Mouse (Mus musculus) adrenal gland, adult 18-20 months (tissue): Measurements from ENCODE around the gene Arhgef2. TPM values are rescaled to one million over a fixed set of nuclear protein-coding genes. Genes with fewer than 3 reads are reported as not detected.
A peak's percentile ranks its signal among the peaks of the same experiment; 100 is the strongest.

ENCODE experiments used
- DNase-seq, 2 experiments: peaks; one replicate each; pipeline ENCODE4 v3.0.0; 2021 to 2022; ENCODE audit warnings: low spot score in 2 of 2
- total RNA-seq, 2 experiments: library from RNA; stranded (reverse); gene quantifications; 1 replicate in 1 of 2; 2 replicates in 1 of 2; pipeline ENCODE4 v1.2.3; 2021

The Arhgef2 gene
- total RNA-seq, 2 experiments from 2014 or later: 19.4 to 27.0 TPM

DNA sequence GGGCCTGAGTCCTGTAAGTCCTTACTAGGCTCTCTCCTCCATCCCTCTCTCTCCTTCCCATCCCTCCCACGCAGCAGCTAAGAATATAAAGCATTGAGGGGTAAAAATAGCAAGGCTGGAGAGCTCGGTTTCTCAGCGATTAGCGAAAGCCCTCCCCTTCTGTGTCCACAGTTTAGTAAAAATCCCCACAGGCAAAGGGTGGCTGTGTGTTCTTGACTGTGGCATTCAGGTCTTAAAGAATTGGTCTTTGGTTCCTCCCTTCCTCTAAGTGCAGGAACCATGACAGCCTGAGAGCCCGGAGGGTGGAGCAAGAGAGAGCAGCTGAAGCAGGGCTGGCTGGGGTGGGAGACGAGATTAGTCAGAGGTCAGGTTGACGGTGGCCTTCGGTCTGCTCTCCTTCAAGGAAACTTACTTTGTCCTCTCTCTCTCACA, 30.8 kb downstream of the Arhgef2 start:
- DNase-seq: no peak

DNA sequence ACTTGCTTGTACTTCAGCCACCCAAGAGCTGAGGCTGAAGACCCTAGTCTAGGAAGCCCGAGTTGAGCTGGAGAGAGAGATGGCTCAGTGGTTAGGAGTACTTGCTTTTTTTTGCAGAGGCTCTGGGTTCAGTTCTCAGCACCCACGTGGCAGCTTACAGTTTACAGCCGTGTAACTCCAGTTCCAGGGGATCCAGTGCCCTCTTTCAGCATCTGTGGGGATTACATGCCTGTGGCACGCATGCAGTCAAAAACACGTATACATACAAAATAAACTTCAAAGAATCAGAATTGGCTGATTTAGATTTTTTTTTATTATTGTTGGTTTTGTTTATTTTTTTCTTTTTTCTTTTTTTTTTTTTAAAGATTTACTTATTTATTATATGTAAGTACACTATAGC, 31.4 kb downstream of the Arhgef2 start:
- no peak for DNase-seq

DNA sequence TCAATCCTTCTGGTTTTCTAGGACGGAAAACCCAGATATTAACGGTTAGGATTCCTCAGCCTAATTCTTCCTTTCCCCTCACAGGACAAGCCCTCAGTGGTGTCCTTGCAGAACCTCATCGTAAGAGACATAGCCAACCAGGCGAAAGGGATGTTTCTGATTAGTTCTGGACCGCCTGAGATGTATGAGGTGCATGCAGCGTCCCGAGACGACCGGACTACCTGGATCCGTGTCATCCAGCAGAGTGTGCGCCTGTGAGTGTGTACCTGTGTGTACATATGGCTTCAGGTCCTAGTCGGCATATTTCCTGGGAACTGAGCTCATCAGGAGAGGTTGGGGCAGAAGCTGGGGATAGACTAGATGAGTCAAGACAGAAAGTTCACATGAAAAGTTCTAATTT, 33.5 kb downstream of the Arhgef2 start:
- no peak for DNase-seq

DNA sequence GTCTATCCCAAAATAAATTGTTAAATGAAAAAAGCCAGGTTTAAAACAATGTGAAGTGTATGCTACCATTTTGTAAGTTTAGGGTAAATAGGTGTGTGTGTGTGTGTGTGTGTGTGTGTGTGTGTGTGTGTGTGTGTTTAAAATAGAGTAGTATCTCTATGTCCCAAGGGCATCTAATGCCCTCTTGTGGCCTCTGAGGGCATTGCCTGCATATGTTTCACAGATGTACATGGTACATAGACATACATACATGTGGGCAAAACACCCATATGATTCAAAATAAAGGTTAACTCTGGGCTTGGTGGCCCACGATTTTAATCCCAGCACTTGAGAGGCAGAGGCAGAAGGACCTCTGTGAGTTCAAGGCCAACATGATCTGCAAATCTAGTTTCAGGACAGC, 34.9 kb downstream of the Arhgef2 start:
- DNase-seq: peak; percentile 38 to 59

DNA sequence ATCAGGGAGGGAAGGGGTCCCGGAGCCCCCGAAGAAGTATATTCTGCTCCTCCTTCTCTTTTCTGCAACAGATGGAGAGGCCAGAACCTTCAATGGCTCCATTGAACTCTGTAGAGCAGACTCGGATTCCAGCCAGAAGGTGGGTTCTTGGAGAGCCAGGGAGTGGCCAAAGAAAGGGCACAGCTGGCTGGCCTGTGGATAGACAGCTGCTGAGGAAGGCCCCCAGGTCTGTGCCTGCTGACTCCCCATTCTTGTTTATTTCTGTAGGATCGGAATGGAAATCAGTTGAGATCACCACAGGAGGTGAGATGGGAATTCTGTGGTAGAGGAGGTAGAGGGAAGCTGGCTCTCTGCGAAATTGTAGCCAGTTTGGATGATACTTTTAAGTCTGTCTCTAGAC, 37.3 kb downstream of the Arhgef2 start:
- no peak for DNase-seq

DNA sequence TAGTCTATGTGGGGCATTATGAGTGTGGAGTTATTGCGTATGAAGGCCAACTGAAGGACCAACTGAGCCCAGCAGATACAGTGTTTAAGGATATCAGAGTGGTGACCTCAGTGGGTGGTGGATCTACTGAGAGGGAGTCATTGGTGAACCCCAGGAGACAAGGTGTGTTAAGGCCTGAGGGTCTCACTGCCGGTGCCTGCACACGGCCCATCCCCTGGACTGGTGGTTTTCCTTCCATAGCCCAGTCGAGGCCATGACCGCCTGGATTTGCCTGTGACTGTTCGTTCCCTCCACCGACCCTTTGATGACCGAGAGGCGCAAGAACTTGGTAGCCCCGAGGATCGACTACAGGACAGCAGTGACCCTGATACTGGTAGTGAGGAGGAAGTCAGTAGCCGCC, 40.2 kb downstream of the Arhgef2 start:
- DNase-seq: no peak

DNA sequence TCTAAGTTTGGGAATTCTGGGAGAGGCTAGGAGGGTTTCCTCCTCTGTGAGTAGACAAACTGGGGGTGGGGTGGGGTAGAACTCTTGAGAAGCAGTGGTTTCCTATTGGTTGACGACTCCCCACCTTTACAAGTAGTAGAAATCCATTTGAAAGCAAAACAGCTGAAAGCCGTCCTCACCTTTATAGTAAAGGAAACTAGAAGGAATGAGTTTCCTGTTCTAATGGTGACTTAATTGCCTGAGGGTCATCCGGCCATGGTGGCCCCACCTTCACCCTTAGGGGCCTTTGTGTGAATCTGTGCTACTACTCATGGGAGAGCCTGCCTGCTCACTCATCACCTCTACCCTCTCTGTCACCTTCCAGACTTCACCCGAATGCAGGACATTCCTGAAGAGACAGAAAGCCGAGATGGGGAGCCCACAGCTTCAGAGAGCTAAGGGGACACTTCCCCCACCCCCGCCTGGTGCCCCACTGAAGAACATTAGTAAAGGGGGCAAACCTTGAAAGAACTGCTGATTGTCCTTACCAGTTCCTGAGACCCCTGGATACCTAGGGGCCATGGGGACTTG, 40.7 kb downstream of the Arhgef2 start:
- no peak for DNase-seq

DNA sequence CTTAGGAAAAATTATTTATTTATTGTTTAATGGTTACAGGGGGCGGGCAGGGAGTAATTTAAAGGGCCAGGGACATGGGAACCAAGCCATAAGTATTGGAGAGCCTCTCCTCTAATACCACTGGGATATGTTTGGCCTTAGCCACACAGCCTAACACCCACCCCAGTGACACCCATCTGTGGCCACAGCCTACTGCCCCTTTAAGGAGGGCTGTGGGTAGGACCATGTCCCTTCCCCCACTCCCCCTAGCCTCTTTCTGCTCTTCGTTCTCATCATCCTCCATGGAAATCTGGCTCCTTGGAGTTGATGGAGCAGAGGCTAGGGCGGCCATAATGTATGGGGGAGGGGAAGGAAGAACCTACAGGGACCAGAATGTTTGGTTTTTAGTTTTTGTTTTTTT, 41.3 kb downstream of the Arhgef2 start:
- no peak for DNase-seq

DNA sequence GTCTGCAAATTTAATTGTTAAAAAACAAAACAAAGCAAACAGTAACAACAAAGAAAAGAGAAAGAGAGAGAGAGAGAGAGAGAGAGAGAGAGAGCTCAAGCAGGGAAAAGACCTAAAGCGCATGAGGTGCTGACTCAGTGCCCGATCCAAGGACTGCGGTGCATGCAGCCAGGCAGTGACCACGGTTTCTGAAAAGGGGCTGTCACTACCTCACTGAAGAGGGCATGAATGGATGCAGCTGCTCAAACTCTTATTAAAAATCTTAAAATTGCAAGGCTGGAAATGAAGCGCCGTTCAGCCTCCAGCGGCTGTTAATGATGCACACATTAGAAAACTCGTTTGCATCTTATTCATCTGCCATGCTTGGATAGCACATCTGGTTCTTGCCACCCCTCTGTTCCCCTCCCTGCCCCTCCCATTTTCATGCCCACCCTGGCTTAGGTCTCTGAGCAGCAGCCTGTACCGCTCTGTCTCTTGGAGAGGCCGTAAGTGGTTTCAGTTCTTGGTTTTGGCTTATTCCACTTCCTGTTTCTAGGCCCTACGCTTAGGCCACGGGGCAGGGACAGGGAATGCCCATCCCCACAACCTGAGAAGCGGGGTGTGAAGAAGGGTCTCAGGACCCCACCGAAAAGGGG, 42.1 kb downstream of the Arhgef2 start:
- DNase-seq: no peak

DNA sequence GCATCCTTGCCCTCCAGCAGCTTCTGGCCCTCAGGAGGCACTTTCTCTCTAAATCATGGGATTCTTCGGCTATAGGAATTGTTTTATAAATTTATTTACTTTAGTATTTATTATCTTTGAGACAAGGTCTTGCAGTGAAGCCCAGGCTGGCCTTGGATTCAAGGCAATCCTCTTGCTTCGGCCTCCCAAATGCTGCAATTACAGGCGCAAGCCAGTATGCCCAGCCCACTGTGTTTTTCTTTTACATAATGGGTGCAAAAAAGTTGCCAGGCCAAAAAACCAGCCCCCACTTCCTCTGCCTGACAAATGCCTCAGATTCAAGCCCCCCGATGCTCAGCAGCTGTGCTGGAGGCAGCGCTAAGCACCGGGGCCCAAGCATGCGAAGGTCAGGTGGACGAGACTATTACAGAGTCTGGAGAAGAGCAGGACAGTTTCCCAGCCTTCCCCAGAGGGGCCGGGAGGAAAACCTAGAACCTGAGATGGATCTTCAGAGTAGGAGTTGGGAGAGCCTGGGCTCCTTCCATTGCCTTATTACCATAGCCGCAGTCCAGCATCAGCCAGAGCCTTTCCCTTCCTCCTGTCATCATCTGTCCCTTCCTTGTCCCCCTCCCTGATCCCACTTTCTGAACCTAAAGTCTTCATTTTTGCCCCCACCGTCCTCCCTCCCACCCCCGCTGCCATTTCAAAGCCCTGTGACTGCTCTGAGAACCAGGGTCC, 42.8 kb downstream of the Arhgef2 start:
- DNase-seq: no peak

DNA sequence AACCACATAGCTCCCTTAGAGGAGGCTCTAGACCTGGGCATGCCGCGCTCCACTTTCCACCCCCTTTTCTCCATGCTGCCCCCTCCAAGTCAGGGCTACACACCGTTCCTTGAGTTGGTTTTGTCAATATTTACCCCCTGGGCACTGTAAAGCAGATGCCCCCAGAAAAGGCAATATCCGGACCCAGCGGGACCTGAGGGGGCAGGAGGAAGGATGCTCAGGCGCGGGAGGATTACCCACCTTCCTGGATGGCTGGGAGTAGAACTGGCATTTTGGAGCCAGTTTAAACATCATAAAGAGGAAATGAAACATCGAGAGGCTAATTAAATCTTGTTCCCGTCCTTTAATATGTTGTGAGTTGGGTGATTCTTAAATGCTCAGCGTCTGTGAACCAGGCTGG, 43.4 kb downstream of the Arhgef2 start:
- DNase-seq: no peak

DNA sequence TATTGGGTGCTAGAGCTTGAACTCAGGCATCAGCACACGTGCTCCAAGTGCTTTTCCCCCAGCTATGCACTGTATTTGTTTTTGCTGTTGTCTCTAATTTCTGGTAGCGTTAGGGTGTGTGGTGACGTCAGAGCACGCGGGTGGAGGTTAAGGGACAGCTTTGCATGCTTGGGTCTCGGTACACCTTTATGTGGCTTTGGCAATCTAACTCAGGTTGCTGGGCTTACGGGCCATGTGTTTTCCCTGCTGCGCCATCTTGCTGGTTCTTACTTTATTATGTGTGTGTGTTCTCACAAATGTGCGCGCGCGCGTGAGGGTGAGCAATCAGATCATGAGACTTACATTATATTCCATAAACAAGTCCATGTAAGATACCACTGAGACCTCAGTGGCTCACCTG, 44.2 kb downstream of the Arhgef2 start:
- no peak for DNase-seq

DNA sequence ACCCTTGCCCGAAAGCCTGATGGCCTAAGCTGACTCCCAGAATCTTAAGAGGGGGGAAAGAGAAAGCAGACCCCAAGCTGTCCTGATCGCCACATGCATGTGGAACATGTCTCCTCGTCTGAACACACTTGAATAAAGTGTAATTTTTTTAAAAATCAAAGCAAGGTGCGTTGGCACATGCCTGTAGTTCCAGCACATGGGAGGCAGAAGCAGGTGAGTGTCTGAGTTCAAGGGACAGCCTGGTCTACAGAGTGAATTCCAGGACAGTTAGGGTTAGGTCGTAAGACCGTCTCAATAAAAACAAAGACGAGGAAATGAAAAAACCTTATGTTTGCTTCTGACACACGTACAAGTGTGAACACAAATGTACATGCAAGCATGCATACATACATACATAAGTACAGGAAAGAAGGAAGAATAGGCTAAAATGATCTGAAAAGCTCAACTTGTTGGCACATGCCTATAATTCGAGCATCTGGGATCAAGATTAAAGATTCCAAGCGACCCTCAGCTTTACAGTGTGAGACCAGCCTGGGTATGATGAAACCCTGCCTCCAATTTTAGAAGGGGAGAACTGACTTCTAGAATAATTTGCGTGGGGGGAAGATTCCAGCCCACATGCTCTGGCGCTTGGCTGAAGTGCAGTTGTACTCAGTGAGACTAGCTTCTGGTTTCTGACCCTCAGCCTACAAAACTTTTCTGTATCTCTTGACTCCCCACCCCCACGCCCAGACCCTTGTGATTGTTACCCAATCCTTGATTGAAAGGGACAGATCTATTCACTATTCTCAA, 45.1 kb downstream of the Arhgef2 start:
- DNase-seq: no peak

DNA sequence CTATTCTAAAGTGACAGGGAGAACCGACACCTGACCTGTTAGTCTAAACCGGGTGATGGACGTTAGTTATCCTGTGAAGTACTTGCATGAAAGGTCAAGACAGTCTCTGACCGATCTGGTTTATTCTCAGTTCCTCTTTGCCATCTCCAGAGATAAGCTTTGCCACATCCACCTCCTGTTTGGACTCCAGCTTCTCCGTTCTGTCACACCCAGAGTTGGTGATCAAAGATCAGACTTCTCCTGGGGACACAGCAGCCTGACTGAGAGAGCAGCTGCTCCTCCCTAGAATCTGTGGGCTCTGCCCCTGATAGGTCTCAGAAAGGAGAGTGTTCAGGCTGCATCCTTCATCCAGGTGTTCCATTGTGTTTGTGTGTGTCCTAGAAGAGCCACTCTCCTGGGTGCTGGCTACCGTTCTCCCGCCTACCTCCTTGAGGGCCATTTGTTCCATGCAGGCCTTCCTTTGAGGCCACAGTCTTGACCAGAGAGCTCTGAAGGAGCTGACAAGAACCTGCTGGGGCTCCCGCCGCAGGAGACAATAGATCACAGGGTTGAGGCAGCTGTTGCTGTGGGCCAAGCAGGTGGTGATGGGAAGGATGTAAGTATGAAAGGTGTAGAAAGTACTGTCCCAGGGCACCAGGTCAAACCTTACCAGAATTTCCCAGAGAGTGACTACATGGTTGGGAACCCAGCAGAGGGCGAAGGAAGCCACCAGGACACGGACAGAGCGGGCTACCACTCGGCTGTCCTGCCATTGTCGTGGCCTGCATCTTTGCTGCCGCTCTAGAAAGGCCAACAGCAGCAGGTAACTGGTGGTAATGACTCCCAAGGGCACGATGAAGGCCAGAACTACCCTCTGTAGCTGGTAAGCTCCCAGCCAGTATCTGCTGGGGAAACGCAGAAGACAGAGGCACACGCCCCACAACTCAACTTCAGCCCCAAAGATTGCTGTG, 46.2 kb downstream of the Arhgef2 start:
- DNase-seq: no peak

DNA sequence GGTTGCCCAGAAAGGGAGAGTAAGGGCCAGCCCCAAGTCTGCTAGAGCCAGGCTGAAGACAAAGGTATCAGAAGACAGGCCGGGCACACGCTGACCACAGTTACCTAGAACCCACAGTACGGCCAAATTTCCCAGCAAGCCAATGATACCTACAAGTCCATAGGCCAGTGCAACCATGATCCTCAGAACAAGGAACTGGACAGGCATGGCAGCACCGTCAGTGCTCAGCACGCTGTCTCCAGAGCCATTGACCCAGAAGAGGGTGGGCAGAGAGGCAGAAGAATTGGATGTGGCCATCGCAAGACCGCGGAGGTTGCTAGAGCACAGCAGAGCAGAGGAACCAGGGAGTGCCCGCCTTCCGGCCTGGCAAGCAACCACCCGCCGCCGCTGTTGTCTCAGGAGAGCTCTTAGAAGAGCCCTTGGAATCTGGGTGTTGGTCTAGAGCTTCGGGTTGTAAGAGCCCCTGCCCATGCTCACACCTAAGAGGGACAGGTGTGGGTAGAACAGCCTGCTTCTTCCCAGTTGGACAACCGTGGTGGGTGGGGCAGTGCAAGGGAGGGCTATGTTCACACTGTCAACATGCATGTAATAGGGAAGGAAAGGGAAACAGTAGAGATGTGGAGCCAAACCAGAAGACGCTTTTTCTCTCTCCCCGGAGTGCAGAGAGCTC, 47.2 kb downstream of the Arhgef2 start, which contains the start of gene Rxfp4:
Gene Rxfp4 (minus strand): TSS at position 297 of the 670 bp plus-strand sequence.
- peak in 1 of 2 experiments; percentile 17 for DNase-seq

DNA sequence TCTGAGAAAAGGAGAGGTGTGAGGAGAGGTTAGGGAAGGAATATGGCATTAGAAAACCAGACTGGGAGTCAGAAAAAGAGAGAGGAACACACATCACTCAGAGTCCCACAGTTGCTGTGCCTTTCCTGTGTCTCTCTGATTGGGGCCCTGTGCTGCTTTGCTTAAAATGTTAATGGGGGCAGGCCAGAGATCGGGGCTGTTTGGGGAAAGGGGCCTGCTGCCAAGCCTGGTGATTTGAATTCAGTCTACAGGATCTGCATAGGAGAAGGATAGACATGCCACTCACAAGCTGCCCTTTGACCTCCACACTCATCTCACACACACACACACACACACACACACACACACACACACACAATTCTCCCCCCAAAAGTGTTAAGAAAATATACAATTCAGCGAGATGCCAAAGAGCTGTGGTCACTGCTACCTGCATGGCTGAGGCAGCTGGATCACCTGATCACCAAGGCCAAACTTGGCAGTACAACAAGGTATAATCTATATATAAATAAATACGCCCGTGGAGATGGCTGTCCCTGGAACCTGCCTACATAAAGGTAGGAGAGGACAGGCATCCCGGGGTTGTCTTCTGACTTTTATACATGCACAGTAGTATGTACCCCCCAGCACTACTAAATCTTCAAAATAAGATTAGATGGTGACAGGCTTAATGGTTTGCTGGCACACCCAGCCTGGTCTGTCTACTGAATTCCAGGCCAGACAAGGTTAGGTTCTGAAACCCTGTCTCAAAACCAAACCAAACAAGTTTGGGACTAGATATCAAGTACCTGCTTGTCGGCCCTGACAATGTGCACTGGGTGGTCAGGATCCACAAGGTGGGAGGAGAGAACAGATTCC, 48.0 kb downstream of the Arhgef2 start:
- peak in 1 of 2 experiments; percentile 12 for DNase-seq

DNA sequence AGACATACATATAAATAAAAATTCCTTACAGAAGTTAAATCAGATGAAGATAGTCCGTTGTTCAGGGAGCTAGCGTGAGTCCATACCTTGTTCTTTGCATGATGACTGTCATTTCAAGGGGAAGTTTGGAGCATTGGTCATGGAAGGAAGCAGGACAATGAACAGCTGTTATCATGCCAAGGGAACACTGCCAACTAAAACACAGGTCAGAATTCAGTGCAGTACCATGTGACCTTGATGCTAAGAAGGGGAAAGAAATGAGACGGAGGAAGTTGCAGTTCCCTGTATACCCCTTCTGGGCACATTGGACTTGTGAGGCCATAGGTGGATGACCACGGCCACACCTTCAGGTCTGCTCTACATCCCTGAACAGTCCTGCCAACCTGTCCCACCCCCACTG, 48.9 kb downstream of the Arhgef2 start:
- no peak for DNase-seq

DNA sequence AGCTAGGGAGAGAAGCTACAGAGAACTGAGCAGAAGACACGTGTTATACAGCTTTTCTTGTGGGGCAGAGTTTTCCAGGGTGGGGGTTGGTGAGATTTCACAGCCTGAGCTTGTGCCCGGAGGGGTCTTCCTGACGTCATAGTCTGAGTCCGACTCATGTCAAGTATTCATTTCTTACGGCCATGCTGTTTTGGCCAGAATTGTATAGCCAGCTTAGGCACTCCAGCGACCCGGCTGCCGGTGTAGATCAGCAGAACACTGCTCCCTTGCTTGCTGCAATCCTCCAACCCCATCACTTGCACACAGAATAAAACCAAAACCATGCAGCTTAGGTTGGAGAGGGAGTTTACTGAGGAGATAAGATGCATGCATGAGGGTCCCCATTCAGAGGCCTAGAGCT, 49.9 kb downstream of the Arhgef2 start:
- no peak for DNase-seq
